14 mouse cellular contexts compared by ENCODE assay signal in genomic region chr4:45822781-45823575, GRCm38 (mm10). TPM values are rescaled to one million over a fixed set of nuclear protein-coding genes. Genes with fewer than 3 reads are reported as not detected.
A peak's percentile ranks its signal among the peaks of the same experiment; 100 is the strongest.
DNase-seq lines count a peak whose midpoint lies in the region; ATAC-seq and TF ChIP-seq lines count a peak whose summit lies in the region.
"Had no signal": no experiment of that assay in that cellular context is flagged by ENCODE, and none has a peak within 500 bp of the region (broad histone marks: within the 10 kb centered on the region; RNA-seq: fewer than 3 reads in every experiment).

No protein-coding gene starts in this region.

- no peak for TF ChIP-seq EP300 in heart, adult 2 months (IDR thresholded peaks at IDR 0.05; ENCODE audit: insufficient read depth, low read depth, low read length)

- no peak for TF ChIP-seq CTCF in heart, adult 2 months (IDR thresholded peaks at IDR 0.05)
- TF ChIP-seq CTCF in midbrain, postnatal 0 days (IDR thresholded peaks at IDR 0.05): no peak

- no peak for DNase-seq in heart, adult 2 months
- peak; percentile 70 for DNase-seq in embryonic facial prominence, embryonic 14.5 days (ENCODE audit: low spot score)
- DNase-seq in hindbrain, embryonic 14.5 days (ENCODE audit: low spot score): peak; percentile 75
- peak; percentile 70 for DNase-seq in midbrain, postnatal 0 days (ENCODE audit: low spot score)
- no peak for DNase-seq in ovary, postnatal 14 days (ENCODE audit: low spot score)
- DNase-seq: lung, postnatal 4 days had no signal

- H3K9me3 ChIP-seq in heart, embryonic 12.5 days (replicated peaks): no peaks in the 10 kb centered on the region
- no peaks in the 10 kb centered on the region for H3K9me3 ChIP-seq in embryonic facial prominence, embryonic 14.5 days (ENCODE audit: control insufficient read depth, low read length)
- no peaks in the 10 kb centered on the region for H3K9me3 ChIP-seq in hindbrain, embryonic 14.5 days (ENCODE audit: control insufficient read depth, low read length)
- H3K9me3 ChIP-seq in midbrain, postnatal 0 days (ENCODE audit: low read length): no peaks in the 10 kb centered on the region
- H3K9me3 ChIP-seq: embryonic facial prominence, embryonic 13.5 days; G1E; kidney, embryonic 15.5 days; liver, embryonic 12.5 days had no signal

- 34% methylated on average over 11 of the region's 11 CpGs for whole genome bisulfite sequencing in heart, embryonic 12.5 days
- WGBS in heart, adult 2 months: 51% methylated on average over 11 of the region's 11 CpGs
- 31% methylated on average over 11 of the region's 11 CpGs for WGBS in embryonic facial prominence, embryonic 14.5 days
- WGBS in hindbrain, embryonic 14.5 days: 9% methylated on average over 11 of the region's 11 CpGs
- WGBS in midbrain, postnatal 0 days: 13% methylated on average over 11 of the region's 11 CpGs

- no peak for TF ChIP-seq POLR2A in heart, adult 2 months (IDR thresholded peaks at IDR 0.05; ENCODE audit: insufficient read depth, low read depth, low read length)

- no peak overlapping the region for H3K9ac ChIP-seq in heart, embryonic 12.5 days
- no peak overlapping the region for H3K9ac ChIP-seq in heart, adult 2 months (ENCODE audit: low read depth, low read length)
- H3K9ac ChIP-seq in embryonic facial prominence, embryonic 14.5 days (ENCODE audit: low read depth, low read length): no peak overlapping the region
- peak overlapping the region; percentile 82 for H3K9ac ChIP-seq in hindbrain, embryonic 14.5 days
- H3K9ac ChIP-seq in midbrain, postnatal 0 days (replicated peaks; ENCODE audit: low read length, poor library complexity, severe bottlenecking): peak overlapping the region; percentile 29; the same call in 1 of the 2 replicates
- H3K9ac ChIP-seq: embryonic facial prominence, embryonic 13.5 days; kidney, embryonic 15.5 days; liver, embryonic 12.5 days had no signal

- peaks cover 55% of the 10 kb centered on the region for H3K27me3 ChIP-seq in heart, embryonic 12.5 days (replicated peaks)
- peaks cover 6% of the 10 kb centered on the region; the same call in 1 of the 2 replicates for H3K27me3 ChIP-seq in heart, adult 2 months (ENCODE audit: control insufficient read depth, insufficient read depth, low read length)
- peaks cover 56% of the 10 kb centered on the region for H3K27me3 ChIP-seq in embryonic facial prominence, embryonic 14.5 days (replicated peaks; ENCODE audit: control insufficient read depth, insufficient read depth, low read length)
- peaks cover 23% of the 10 kb centered on the region; the same call in 1 of the 2 replicates for H3K27me3 ChIP-seq in hindbrain, embryonic 14.5 days (ENCODE audit: control insufficient read depth, insufficient read depth, low read length)
- peaks cover 6% of the 10 kb centered on the region; the same call in 1 of the 2 replicates for H3K27me3 ChIP-seq in midbrain, postnatal 0 days (ENCODE audit: insufficient read depth, low read length)

- intact Hi-C loops in heart, adult 2 months (cut with DNase I): no loop called here

- no peak for ATAC-seq in heart, embryonic 12.5 days (ENCODE audit: insufficient number of reproducible peaks, low FRiP score)
- ATAC-seq in embryonic facial prominence, embryonic 14.5 days (ENCODE audit: low read depth): peak; percentile 41; the same call in 1 of the 2 replicates
- no peak for ATAC-seq in hindbrain, embryonic 14.5 days (ENCODE audit: low FRiP score)
- 0 out of 2 replicates have a peak, but pooled peaks have one; percentile 27 for ATAC-seq in midbrain, postnatal 0 days (ENCODE audit: low FRiP score)
- no peak for ATAC-seq in granulocyte monocyte progenitor cell, adult 5-6 weeks (replicated peaks; ENCODE audit: poor library complexity, severe bottlenecking)
- no peak for ATAC-seq in cerebellum, adult (ENCODE audit: insufficient number of reproducible peaks, low FRiP score, low TSS enrichment)
- ATAC-seq: liver, embryonic 12.5 days had no signal

- 0 out of 2 replicates have a peak overlapping the region, but pooled peaks have one; percentile 0 for H3K27ac ChIP-seq in heart, embryonic 12.5 days (ENCODE audit: poor library complexity, severe bottlenecking)
- no peak overlapping the region for H3K27ac ChIP-seq in heart, adult 2 months
- H3K27ac ChIP-seq in embryonic facial prominence, embryonic 14.5 days (replicated peaks; ENCODE audit: low read depth, low read length): no peak overlapping the region
- H3K27ac ChIP-seq in hindbrain, embryonic 14.5 days: peak overlapping the region; percentile 92
- peak overlapping the region; percentile 72 for H3K27ac ChIP-seq in midbrain, postnatal 0 days (ENCODE audit: low read depth, low read length)
- H3K27ac ChIP-seq: embryonic facial prominence, embryonic 13.5 days; kidney, embryonic 15.5 days; liver, embryonic 12.5 days had no signal

- H3K4me3 ChIP-seq in heart, embryonic 12.5 days: no peak overlapping the region
- H3K4me3 ChIP-seq in heart, adult 2 months: no peak overlapping the region
- H3K4me3 ChIP-seq in embryonic facial prominence, embryonic 14.5 days (ENCODE audit: low read depth, low read length): no peak overlapping the region
- peak overlapping the region; percentile 61 for H3K4me3 ChIP-seq in hindbrain, embryonic 14.5 days (replicated peaks; ENCODE audit: low read length)
- H3K4me3 ChIP-seq in midbrain, postnatal 0 days (ENCODE audit: low read depth, low read length): no peak overlapping the region
- H3K4me3 ChIP-seq: embryonic facial prominence, embryonic 13.5 days; kidney, embryonic 15.5 days; liver, embryonic 12.5 days had no signal

- H3K79me2 ChIP-seq in heart, adult 2 months (replicated peaks; ENCODE audit: control insufficient read depth, insufficient read depth, low read length): no peaks in the 10 kb centered on the region

- peaks cover 77% of the 10 kb centered on the region for H3K4me1 ChIP-seq in heart, embryonic 12.5 days (replicated peaks)
- H3K4me1 ChIP-seq in heart, adult 2 months (ENCODE audit: control insufficient read depth, insufficient read depth, low read length): peaks cover 5% of the 10 kb centered on the region
- H3K4me1 ChIP-seq in embryonic facial prominence, embryonic 14.5 days (ENCODE audit: control insufficient read depth, insufficient read depth, low read length): 0 out of 2 replicates have a peak, but pooled peaks cover 5% of the 10 kb centered on the region
- peaks cover 49% of the 10 kb centered on the region for H3K4me1 ChIP-seq in hindbrain, embryonic 14.5 days (replicated peaks; ENCODE audit: control insufficient read depth, insufficient read depth, low read length)
- peaks cover 14% of the 10 kb centered on the region for H3K4me1 ChIP-seq in midbrain, postnatal 0 days (ENCODE audit: insufficient read depth, low read length)

- H3K4me2 ChIP-seq in heart, embryonic 12.5 days: no peak overlapping the region
- no peak overlapping the region for H3K4me2 ChIP-seq in embryonic facial prominence, embryonic 14.5 days (ENCODE audit: low read depth, low read length)
- H3K4me2 ChIP-seq in hindbrain, embryonic 14.5 days (replicated peaks): peak overlapping the region; percentile 72
- H3K4me2 ChIP-seq in midbrain, postnatal 0 days (ENCODE audit: low read depth, low read length, poor library complexity, severe bottlenecking): peak overlapping the region; percentile 69; the same call in 1 of the 2 replicates
- H3K4me2 ChIP-seq: embryonic facial prominence, embryonic 13.5 days; kidney, embryonic 15.5 days; liver, embryonic 12.5 days had no signal

- H3K36me3 ChIP-seq in heart, embryonic 12.5 days: no peaks in the 10 kb centered on the region
- no peaks in the 10 kb centered on the region for H3K36me3 ChIP-seq in heart, adult 2 months (ENCODE audit: control insufficient read depth, insufficient read depth, low read length)
- no peaks in the 10 kb centered on the region for H3K36me3 ChIP-seq in embryonic facial prominence, embryonic 14.5 days (ENCODE audit: control insufficient read depth, insufficient read depth, low read length)
- H3K36me3 ChIP-seq in hindbrain, embryonic 14.5 days (replicated peaks; ENCODE audit: control insufficient read depth, insufficient read depth): no peaks in the 10 kb centered on the region
- no peaks in the 10 kb centered on the region for H3K36me3 ChIP-seq in midbrain, postnatal 0 days (ENCODE audit: insufficient read depth, low read length)
- H3K36me3 ChIP-seq: embryonic facial prominence, embryonic 13.5 days; G1E; kidney, embryonic 15.5 days; liver, embryonic 12.5 days had no signal

RNA-seq across cellular contexts. Expression of gene Igfbpl1, which starts 3.7 kb away (rescaled TPM):
- 6.1 and 7.0 TPM in 2 replicates for polyA plus RNA-seq in heart, embryonic 12.5 days (2016; fragmentation: Nextera tagmentation; extraction: Ambion mirVana)
- total RNA-seq in heart, adult 2 months (2021): under 1 TPM; 0.16 to 0.20 TPM
- polyA plus RNA-seq in heart, adult 2 months (2012; rRNA removed): 1.00 and 1.0 TPM in 2 replicates
- 0.71 and 0.92 TPM in 2 replicates for polyA plus RNA-seq in embryonic facial prominence, embryonic 14.5 days (2014; fragmentation: Nextera tagmentation; extraction: Ambion mirVana)
- polyA plus RNA-seq in hindbrain, embryonic 14.5 days (2014; fragmentation: Nextera tagmentation; extraction: Ambion mirVana): 53.9 and 60.9 TPM in 2 replicates
- 36.5 and 51.6 TPM in 2 replicates for total RNA-seq in midbrain, postnatal 0 days (2014; rRNA removed)
- polyA plus RNA-seq in midbrain, postnatal 0 days (2015; fragmentation: Nextera tagmentation; extraction: Ambion mirVana): 8.5 and 10.3 TPM in 2 replicates
- not detected in 2 replicates for total RNA-seq in granulocyte monocyte progenitor cell, adult 5-6 weeks (2014; fragmentation: Nextera tagmentation)
- not detected in 2 replicates for total RNA-seq in granulocyte monocyte progenitor cell, adult 5-6 weeks (2017)
- total RNA-seq: gastrocnemius, adult 18-20 months had no signal
- polyA plus RNA-seq: G1E; liver, embryonic 12.5 days had no signal

RNA-seq across cellular contexts. Expression of gene Aldh1b1, which starts 24.2 kb away (rescaled TPM):
- 104 and 107 TPM in 2 replicates for polyA plus RNA-seq in heart, embryonic 12.5 days (2016; fragmentation: Nextera tagmentation; extraction: Ambion mirVana)
- 10 to 100 TPM; 12.3 to 12.7 TPM for total RNA-seq in heart, adult 2 months (2021)
- 18.9 and 22.2 TPM in 2 replicates for polyA plus RNA-seq in heart, adult 2 months (2012; rRNA removed)
- 1.5 and 2.1 TPM in 2 replicates for polyA plus RNA-seq in embryonic facial prominence, embryonic 14.5 days (2014; fragmentation: Nextera tagmentation; extraction: Ambion mirVana)
- polyA plus RNA-seq in hindbrain, embryonic 14.5 days (2014; fragmentation: Nextera tagmentation; extraction: Ambion mirVana): 9.6 and 10.8 TPM in 2 replicates
- total RNA-seq in midbrain, postnatal 0 days (2014; rRNA removed): 17.6 and 20.3 TPM in 2 replicates
- 22.6 and 23.6 TPM in 2 replicates for polyA plus RNA-seq in midbrain, postnatal 0 days (2015; fragmentation: Nextera tagmentation; extraction: Ambion mirVana)
- 15.1 and 16.2 TPM in 2 replicates for total RNA-seq in granulocyte monocyte progenitor cell, adult 5-6 weeks (2014; fragmentation: Nextera tagmentation)
- 45.3 and 54.8 TPM in 2 replicates for total RNA-seq in granulocyte monocyte progenitor cell, adult 5-6 weeks (2017)
- polyA plus RNA-seq: G1E had no signal

RNA-seq across cellular contexts. Expression of gene Stra6l, which starts 25.5 kb away (rescaled TPM):
- polyA plus RNA-seq in heart, embryonic 12.5 days (2016; fragmentation: Nextera tagmentation; extraction: Ambion mirVana): 0.15 TPM in 2 replicates
- not detected for total RNA-seq in heart, adult 2 months (2021)
- 0.06 TPM in 2 replicates for polyA plus RNA-seq in heart, adult 2 months (2012; rRNA removed)
- 0.20 and 0.47 TPM in 2 replicates for polyA plus RNA-seq in embryonic facial prominence, embryonic 14.5 days (2014; fragmentation: Nextera tagmentation; extraction: Ambion mirVana)
- polyA plus RNA-seq in hindbrain, embryonic 14.5 days (2014; fragmentation: Nextera tagmentation; extraction: Ambion mirVana): 0.23 and 0.50 TPM in 2 replicates
- 0.71 and 1.4 TPM in 2 replicates for total RNA-seq in midbrain, postnatal 0 days (2014; rRNA removed)
- 0.46 and 0.56 TPM in 2 replicates for polyA plus RNA-seq in midbrain, postnatal 0 days (2015; fragmentation: Nextera tagmentation; extraction: Ambion mirVana)
- 0.69 TPM in 1 of 2 replicates, not detected in the other for total RNA-seq in granulocyte monocyte progenitor cell, adult 5-6 weeks (2014; fragmentation: Nextera tagmentation)
- 0.09 and 0.10 TPM in 2 replicates for total RNA-seq in granulocyte monocyte progenitor cell, adult 5-6 weeks (2017)
- total RNA-seq: gastrocnemius, adult 18-20 months had no signal
- polyA plus RNA-seq: embryonic facial prominence, embryonic 13.5 days; G1E had no signal

Comparison
In these comparisons a context has a peak if more than half of its experiments do, and no peak if none do; other contexts are left out.
1. H3K27ac ChIP-seq: peak in heart, embryonic 12.5 days (single experiment), hindbrain, embryonic 14.5 days (single experiment) and midbrain, postnatal 0 days (single experiment); none in heart, adult 2 months (single experiment) and embryonic facial prominence, embryonic 14.5 days (single experiment).
2. ATAC-seq: peak in embryonic facial prominence, embryonic 14.5 days (single experiment) and midbrain, postnatal 0 days (single experiment); none in heart, embryonic 12.5 days (single experiment), hindbrain, embryonic 14.5 days (single experiment), granulocyte monocyte progenitor cell, adult 5-6 weeks (single experiment) and cerebellum, adult (single experiment).
3. H3K4me2 ChIP-seq: peak in hindbrain, embryonic 14.5 days (single experiment) and midbrain, postnatal 0 days (single experiment); none in heart, embryonic 12.5 days (single experiment) and embryonic facial prominence, embryonic 14.5 days (single experiment).
4. H3K9ac ChIP-seq: peak in hindbrain, embryonic 14.5 days (single experiment) and midbrain, postnatal 0 days (single experiment); none in heart, embryonic 12.5 days (single experiment), heart, adult 2 months (single experiment) and embryonic facial prominence, embryonic 14.5 days (single experiment).
5. DNase-seq: peak in embryonic facial prominence, embryonic 14.5 days (single experiment), hindbrain, embryonic 14.5 days (single experiment) and midbrain, postnatal 0 days (single experiment); none in heart, adult 2 months (0 of 2) and ovary, postnatal 14 days (single experiment).